Mouse (Mus musculus): ENCODE data around the gene Nrip2.
"Not testable (repeated sequence)": the region's sequence is repeated elsewhere in the genome, so short reads cannot be mapped to it uniquely, and the experiment has no call there.

The Nrip2 gene

GRCm38 (mm10) chr6:128398996-128399395, at the start of gene Nrip2:
Gene Nrip2, plus strand, starts transcription at chr6:128399296.
- DNase-seq (ENCODE audit: low spot score in 2 of 2) = no peak

DNA sequence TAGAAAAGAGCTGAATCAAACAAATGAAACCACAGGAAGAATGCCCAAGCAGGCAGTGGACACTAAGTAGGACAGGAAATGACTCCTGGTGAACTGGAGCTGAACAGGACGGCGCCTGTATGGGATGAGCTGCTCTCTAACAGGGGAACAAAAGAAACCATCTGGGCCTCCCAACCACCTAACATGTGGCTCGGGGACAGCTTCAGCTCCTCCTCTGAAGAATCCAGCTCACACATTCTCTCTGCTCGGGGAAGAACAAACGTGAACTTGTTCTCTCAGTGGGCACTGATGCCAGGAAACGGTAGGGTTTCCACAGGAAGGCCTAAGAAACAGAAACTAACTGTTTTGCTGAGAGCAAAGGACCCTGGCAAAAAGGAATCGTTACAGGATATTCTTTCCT, 49.4 kb upstream of the Nrip2 start:
- DNase-seq (ENCODE audit: low spot score in 2 of 2) = peak in 1 of 2 experiments; percentile 35

DNA sequence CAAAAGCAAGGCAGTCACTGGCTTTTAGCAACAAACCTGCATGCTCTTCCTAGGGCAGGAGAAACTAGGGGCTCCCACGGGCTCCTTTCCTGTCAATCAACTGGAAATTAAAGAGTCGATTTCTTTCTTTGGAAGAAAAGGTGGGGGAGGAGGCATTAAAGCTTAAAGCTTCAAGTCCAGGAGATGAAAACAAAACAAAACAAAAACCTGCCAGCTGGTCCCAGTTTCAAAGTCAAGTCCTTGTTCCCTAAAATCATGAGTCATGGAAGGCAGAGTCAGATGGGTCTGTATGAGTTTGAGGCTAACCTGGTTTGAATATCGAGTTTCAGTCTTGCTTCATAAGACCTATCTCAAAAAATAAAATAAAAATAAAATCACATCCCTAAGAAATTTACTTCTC, 45.0 kb upstream of the Nrip2 start:
- no peak for DNase-seq (ENCODE audit: low spot score in 2 of 2)

DNA sequence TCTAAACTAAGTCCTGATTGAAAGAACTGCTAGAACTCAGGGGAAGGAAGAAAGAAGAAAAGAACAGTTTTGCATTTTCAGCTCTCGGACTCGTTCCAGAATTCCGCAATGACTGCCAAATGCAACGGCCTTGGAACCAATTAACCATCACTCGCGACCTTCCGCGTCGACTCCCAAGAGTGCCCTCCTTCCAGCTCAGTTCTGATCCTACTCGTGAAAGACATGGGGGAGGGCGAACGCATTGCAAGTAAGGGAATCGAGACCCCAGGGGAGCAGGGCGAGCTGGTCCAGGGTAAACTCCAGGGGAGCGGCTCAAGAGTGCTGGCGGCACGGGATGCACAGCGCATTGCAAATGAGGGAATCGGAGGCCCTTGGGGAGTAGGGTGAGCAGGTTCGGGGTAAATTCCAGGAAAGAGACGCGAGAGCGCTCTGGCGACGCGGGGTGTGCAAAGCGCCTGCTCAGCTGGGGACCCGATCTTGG, 43.9 kb upstream of the Nrip2 start:
- peak; percentile 33 to 57 for DNase-seq (ENCODE audit: low spot score in 2 of 2)

DNA sequence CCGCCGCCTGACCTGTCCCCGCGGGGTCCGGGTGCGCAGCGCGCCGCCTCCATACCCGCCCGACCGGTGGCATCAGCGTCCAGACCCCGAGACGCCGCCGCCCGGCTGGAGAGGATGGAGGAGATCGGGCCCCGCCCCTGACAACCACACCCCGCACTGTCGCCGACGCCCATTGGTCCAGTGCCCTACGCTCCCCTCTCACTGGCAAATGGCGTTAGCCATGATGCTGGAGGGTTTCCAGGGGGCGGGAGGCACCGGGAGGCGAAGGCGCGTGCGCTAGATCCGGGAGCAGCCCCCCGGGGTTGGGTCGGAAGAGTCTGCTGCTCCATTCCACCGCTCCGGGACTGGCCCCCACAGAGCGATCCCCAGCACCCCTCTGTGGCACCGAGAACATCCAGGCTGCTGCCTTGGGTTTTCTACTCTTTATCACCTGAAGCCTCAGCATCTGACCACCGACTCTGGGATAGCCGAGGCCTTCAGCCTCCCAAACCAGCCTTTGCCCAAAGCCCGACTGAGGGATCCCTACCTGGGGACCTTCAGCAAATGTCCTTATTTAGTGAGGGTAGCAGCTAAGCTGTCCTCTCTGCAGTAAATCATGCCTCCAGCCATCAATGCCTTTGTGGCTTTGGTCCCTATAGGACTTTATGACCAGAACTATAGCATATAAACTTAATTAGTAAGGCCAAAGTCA, 43.2 kb upstream of the Nrip2 start, which contains the start of gene Tulp3:
Gene Tulp3, minus strand, starts transcription at position 126 of the 691 bp plus-strand sequence.
- peak; percentile 93 to 94 for DNase-seq (ENCODE audit: low spot score in 2 of 2)

- peak; percentile 48 to 76 for DNase-seq (ENCODE audit: low spot score in 2 of 2)
These were observed 40.1 kb upstream of the Nrip2 start for GRCm38 (mm10) chr6:128358999-128359398.

- DNase-seq (ENCODE audit: low spot score in 2 of 2) = no peak
These were observed 37.2 kb upstream of the Nrip2 start for GRCm38 (mm10) chr6:128361901-128362300.

DNA sequence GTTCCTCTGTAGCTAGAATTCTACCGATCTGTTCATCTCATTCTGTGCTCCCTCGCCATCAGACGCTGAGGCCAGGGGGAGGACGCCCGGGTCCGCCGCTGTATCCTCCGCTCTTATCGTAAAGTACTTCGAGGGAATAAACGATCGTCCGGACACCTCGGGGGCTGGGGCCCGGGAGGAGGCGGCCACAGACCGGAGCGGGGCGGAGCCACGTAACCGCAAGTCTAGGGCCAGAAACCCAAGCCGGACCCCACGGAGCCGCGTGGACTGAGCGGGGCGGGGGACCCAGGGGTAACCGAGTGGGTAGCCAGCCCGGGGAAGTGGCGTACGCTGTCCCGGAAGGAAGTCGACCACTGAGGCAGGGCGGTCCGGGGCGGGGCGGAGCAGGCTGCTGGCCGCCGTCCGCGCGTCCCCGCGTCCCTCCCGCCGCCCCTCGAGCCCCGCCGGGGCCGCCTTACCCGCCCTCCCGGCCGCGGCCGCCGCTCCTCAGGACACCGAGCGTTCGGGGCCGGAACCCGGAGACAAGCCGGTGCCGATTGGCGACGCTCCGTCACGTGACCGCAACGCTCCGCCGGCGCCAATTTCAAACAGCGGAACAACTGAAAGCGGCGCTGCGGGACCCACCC, 36.6 kb upstream of the Nrip2 start, which contains the start of the genes Rhno1 and Foxm1:
Gene Rhno1, minus strand, starts transcription at position 531 of the 626 bp plus-strand sequence.
Gene Foxm1, plus strand, starts transcription at position 587 of the 626 bp plus-strand sequence.
- peak; percentile 61 to 77 for DNase-seq (ENCODE audit: low spot score in 2 of 2)

GRCm38 (mm10) chr6:128363007-128363825, 35.9 kb upstream of the Nrip2 start:
- no peak for DNase-seq (ENCODE audit: low spot score in 2 of 2)

DNA sequence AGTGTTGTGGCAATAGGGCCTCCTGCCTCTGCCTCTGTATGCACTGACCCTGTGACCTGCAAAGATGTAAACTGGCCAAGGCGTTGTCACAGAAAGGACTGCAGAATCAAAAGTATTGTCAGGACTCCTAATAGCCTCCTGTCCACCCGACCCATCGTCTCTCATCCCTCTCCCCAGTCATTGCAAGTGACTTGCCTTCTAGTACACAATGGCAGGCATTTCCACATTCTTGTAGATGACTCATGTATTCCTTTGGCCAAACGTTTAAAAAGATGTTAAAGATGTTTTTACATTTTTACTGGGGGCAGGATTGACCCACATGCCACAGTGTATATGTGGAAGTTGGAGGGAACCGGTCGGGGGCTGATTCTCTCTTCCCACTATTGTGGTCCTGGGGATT, 34.4 kb upstream of the Nrip2 start:
- DNase-seq (ENCODE audit: low spot score in 2 of 2) = no peak

GRCm38 (mm10) chr6:128366466-128366865, 32.6 kb upstream of the Nrip2 start:
- DNase-seq (ENCODE audit: low spot score in 2 of 2) = no peak

DNA sequence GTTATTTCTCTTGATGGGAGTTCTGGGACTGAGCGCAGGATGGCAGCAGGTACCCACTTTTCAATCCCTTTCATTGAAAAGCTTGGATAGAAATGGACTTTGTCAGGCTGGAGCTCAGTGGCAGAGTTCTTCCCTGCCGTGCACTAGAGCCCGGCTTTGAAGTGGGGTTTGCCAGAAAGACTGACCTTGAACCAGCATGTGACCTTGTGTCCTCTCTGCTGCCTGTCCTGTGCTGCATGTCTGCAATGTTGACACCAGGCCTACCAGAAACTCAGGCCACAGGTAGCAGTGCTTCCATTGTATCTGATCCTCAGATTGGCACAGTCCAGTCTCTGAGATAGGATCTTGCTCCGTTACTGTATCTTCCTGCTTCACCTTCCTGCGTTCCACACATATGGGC, 29.1 kb upstream of the Nrip2 start:
- no peak for DNase-seq (ENCODE audit: low spot score in 2 of 2)

DNA sequence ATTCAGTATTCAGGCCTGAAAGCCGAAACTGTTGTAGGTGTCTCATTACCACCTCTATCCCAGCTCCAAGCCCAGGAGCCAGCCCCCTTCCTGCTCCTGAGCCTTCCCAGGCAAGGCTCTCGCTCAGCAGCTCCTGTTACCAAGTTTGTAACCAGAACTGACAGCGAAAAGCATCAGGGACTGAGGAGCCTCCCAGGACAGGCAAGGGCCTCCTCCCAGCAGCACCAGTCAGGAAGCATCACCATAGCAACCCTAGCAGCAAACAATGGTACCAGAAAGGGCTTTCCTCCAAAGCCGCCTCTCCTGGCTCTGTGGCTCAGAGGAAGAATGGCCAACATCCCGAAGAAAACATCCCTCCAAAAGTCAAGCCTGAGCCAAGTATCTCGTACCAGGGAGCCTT, 23.9 kb upstream of the Nrip2 start, which contains the start of the genes Tex52 and Gm44596:
Gene Tex52, plus strand, starts transcription at position 265 of the 400 bp plus-strand sequence.
Gene Gm44596, plus strand, starts transcription at position 312 of the 400 bp plus-strand sequence.
- no peak for DNase-seq (ENCODE audit: low spot score in 2 of 2)

DNA sequence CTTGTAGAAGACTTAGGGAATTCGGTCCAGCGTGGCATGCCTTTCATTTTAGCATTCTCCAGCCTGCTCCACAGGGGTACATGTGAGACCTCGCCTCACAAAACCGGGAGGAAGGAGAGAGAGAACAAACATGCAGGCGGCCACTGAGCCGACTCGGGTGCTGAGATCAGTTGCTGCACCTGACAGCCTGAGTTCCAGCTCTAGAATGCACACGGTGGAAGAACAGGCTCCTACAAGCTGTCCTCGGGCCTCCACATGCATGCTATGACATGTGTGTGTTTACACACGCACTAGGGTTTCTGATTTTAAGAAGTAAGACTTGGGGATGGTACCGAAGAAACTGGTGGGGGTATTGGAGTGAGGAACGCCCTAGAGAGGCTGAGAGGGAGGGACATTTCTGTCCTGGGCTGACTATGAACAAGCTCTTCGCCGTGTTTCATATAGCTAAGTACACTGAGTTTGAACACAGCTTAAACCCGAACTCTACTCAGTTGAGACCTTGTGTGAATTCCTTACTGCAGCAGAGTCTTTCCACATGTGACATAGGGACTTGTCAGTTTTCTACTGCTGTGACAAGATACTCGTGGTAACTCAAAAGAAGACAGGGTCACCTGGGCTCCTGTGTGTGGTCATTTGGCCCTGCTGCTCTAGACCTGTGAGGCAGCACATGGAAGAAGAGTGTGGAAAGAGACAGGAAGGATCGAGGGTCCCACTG, 22.6 kb upstream of the Nrip2 start:
- DNase-seq (ENCODE audit: low spot score in 2 of 2) = no peak

GRCm38 (mm10) chr6:128379636-128380035, 19.5 kb upstream of the Nrip2 start:
- no peak for DNase-seq (ENCODE audit: low spot score in 2 of 2)

DNA sequence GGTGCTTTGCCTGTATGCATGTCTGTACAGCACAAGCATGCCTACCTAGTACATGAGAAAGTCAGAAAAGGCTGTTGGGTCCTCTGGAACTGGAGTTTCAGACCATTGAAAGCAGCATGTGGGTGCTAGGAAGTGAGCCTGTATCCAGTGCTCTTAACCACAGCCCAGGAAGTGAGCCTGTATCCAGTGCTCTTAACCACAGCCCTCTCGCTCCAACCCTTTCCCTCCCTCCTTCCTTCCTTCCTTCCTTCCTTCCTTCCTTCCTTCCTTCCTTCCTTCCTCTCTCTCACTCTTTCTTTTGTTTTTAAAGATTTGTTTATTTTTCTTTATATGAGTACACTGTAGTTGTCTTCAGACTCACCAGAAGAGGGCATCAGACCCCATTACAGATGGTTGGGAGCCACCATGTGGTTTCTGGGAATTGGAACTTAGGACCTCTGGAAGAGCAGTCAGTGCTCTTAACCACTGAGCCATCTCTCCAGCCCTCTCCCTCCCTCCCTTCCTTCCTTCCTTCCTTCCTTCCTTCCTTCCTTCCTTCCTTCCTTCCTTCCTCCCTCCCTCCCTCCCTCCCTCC, 18.4 kb upstream of the Nrip2 start:
- DNase-seq (ENCODE audit: low spot score in 2 of 2) = not testable (repeated sequence)

GRCm38 (mm10) chr6:128381254-128381653, 17.8 kb upstream of the Nrip2 start:
- no peak for DNase-seq (ENCODE audit: low spot score in 2 of 2)

DNA sequence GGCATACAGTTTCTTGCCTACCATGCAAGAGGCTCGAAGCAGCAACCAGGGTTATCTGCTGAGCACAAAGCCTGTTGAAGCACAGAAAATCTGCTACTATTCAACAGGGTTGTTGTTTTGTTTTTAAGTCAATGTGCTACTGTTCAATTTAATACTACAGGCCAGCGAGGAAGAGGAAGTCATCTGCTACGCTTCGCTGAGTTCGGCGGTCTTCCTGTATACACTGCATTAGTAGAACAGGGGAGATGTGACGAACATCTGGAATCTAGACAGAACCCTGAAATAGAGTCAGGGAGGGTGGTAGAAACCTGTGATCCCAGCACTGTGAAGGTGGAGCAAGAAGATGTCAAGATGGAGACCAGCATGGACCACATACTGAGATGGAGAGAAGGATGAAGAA, 15.3 kb upstream of the Nrip2 start:
- no peak for DNase-seq (ENCODE audit: low spot score in 2 of 2)

DNA sequence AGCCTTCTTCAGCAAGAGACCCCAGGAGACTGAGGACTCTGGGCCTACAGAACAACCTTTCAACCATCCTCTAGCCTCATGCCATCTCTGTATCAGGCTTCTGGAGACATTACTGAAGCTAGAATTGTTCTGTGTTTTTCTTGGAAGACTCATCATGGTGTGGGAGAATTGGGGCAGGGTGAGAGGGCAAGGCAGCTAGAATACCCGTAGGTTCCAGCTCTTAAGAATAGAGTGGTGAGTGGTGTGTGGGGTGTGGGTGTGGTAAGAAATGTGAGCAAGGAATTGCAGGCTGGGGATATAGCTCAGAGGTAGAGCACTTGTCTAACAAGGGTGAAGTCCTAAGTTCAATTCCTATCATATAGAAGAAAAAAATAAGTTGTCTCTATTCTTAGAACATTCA, 14.1 kb upstream of the Nrip2 start:
- DNase-seq (ENCODE audit: low spot score in 2 of 2) = no peak

- DNase-seq (ENCODE audit: low spot score in 2 of 2) = no peak
These were observed 9.9 kb upstream of the Nrip2 start for GRCm38 (mm10) chr6:128389185-128389584.

- no peak for DNase-seq (ENCODE audit: low spot score in 2 of 2)
These were observed 8.4 kb upstream of the Nrip2 start for GRCm38 (mm10) chr6:128390683-128391082.

Measured in frontal cortex, postnatal 14 days (tissue).